ENCODE assay signal across 8 mouse cellular contexts in the genomic region with DNA sequence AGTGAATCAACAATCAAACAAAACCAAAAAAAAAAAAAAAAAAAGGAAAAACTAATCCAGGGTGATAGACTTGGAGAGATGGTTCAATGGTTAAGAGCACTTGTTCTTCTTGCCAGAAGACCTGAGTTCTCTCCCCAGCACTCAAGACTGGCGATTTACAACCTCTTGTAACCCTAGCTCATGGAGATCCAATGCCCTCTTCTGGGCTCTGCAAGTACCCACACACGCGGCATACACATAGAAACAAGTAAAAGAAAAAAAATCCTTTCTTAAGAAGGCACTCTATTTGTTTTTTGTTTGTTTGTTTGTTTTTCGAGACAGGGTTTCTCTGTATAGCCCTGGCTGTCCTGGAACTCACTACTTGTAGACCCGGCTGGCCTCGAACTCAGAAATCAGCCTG. TPM values are rescaled to one million over a fixed set of nuclear protein-coding genes. Genes with fewer than 3 reads are reported as not detected.
DNase-seq lines count a peak whose midpoint lies in the region; ATAC-seq lines count a peak whose summit lies in the region.

No protein-coding gene starts in this region.

- DNase-seq in forebrain, embryonic 10.5 days (ENCODE audit: extremely low spot score, low spot score): no peak
- no peak for DNase-seq in forebrain, embryonic 11.5 days (ENCODE audit: low spot score)
- no peak for DNase-seq in neural tube, embryonic 11.5 days (ENCODE audit: low spot score)
- no peak for DNase-seq in neural tube, embryonic 10.5 days (ENCODE audit: extremely low spot score, low spot score)
- no peak for DNase-seq in cerebellum, adult 8-10 months
- no peak for DNase-seq in frontal cortex, postnatal 25 days (ENCODE audit: low spot score in 2 of 2)

- no peak overlapping the region for H3K4me2 ChIP-seq in forebrain, embryonic 11.5 days (ENCODE audit: low read depth, low read length, severe bottlenecking)
- peak overlapping the region; percentile 34 for H3K4me2 ChIP-seq in neural tube, embryonic 11.5 days (ENCODE audit: low read depth)
- peak overlapping the region; percentile 70 for H3K4me2 ChIP-seq in limb, embryonic 15.5 days
- peak overlapping the region; percentile 66 for H3K4me2 ChIP-seq in stomach, embryonic 16.5 days (ENCODE audit: low read depth, low read length)

- no peaks in the 10 kb centered on the region for H3K9me3 ChIP-seq in forebrain, embryonic 10.5 days
- no peaks in the 10 kb centered on the region for H3K9me3 ChIP-seq in forebrain, embryonic 11.5 days (ENCODE audit: control insufficient read depth, low read length)
- H3K9me3 ChIP-seq in neural tube, embryonic 11.5 days (ENCODE audit: control insufficient read depth, low read length): no peaks in the 10 kb centered on the region
- H3K9me3 ChIP-seq in limb, embryonic 15.5 days: no peaks in the 10 kb centered on the region
- no peaks in the 10 kb centered on the region for H3K9me3 ChIP-seq in stomach, embryonic 16.5 days (replicated peaks; ENCODE audit: control insufficient read depth, low read length)

- 85% methylated on average over 6 of the region's 6 CpGs for WGBS in forebrain, embryonic 10.5 days
- WGBS in forebrain, embryonic 11.5 days: 89% methylated on average over 6 of the region's 6 CpGs
- 87% methylated on average over 6 of the region's 6 CpGs for WGBS in neural tube, embryonic 11.5 days
- 88% methylated on average over 6 of the region's 6 CpGs for WGBS in limb, embryonic 15.5 days
- 86% methylated on average over 6 of the region's 6 CpGs for WGBS in stomach, embryonic 16.5 days

- no peaks in the 10 kb centered on the region for H3K27me3 ChIP-seq in forebrain, embryonic 10.5 days (ENCODE audit: poor library complexity, severe bottlenecking)
- H3K27me3 ChIP-seq in forebrain, embryonic 11.5 days (ENCODE audit: control insufficient read depth, insufficient read depth, low read length): no peaks in the 10 kb centered on the region
- H3K27me3 ChIP-seq in neural tube, embryonic 11.5 days (ENCODE audit: control insufficient read depth, insufficient read depth, low read length): no peaks in the 10 kb centered on the region
- no peaks in the 10 kb centered on the region for H3K27me3 ChIP-seq in limb, embryonic 15.5 days
- no peaks in the 10 kb centered on the region for H3K27me3 ChIP-seq in stomach, embryonic 16.5 days (ENCODE audit: control insufficient read depth, insufficient read depth, low read length)

- peak overlapping the region; percentile 89 for H3K4me3 ChIP-seq in forebrain, embryonic 10.5 days
- H3K4me3 ChIP-seq in forebrain, embryonic 11.5 days (ENCODE audit: low read depth, low read length): no peak overlapping the region
- no peak overlapping the region for H3K4me3 ChIP-seq in neural tube, embryonic 11.5 days (ENCODE audit: low read depth, low read length)
- peak overlapping the region; percentile 69 for H3K4me3 ChIP-seq in limb, embryonic 15.5 days
- H3K4me3 ChIP-seq in stomach, embryonic 16.5 days (replicated peaks; ENCODE audit: low read length): peak overlapping the region; percentile 84; the same call in 1 of the 2 replicates

- 0 out of 2 replicates have a peak overlapping the region, but pooled peaks have one; percentile 88 for H3K27ac ChIP-seq in forebrain, embryonic 10.5 days
- H3K27ac ChIP-seq in forebrain, embryonic 11.5 days (ENCODE audit: low read depth, low read length): no peak overlapping the region
- H3K27ac ChIP-seq in neural tube, embryonic 11.5 days (ENCODE audit: low read depth, low read length): no peak overlapping the region
- H3K27ac ChIP-seq in limb, embryonic 15.5 days: peak overlapping the region; percentile 86
- peak overlapping the region; percentile 74 for H3K27ac ChIP-seq in stomach, embryonic 16.5 days (ENCODE audit: low read length)

- H3K9ac ChIP-seq in forebrain, embryonic 11.5 days (ENCODE audit: low read length): no peak overlapping the region
- H3K9ac ChIP-seq in neural tube, embryonic 11.5 days (ENCODE audit: low read length): no peak overlapping the region
- H3K9ac ChIP-seq in limb, embryonic 15.5 days: no peak overlapping the region
- peak overlapping the region; percentile 54 for H3K9ac ChIP-seq in stomach, embryonic 16.5 days (ENCODE audit: low read length)

- no peak for ATAC-seq in forebrain, embryonic 11.5 days (replicated peaks; ENCODE audit: low FRiP score)
- ATAC-seq in neural tube, embryonic 11.5 days (ENCODE audit: insufficient read depth, low FRiP score, low TSS enrichment): no peak
- ATAC-seq in limb, embryonic 15.5 days (ENCODE audit: insufficient number of reproducible peaks, low FRiP score, low TSS enrichment, low read depth): no peak
- ATAC-seq in stomach, embryonic 16.5 days (ENCODE audit: insufficient read depth, low FRiP score): no peak

- peaks cover 18% of the 10 kb centered on the region for H3K36me3 ChIP-seq in forebrain, embryonic 10.5 days (replicated peaks)
- H3K36me3 ChIP-seq in forebrain, embryonic 11.5 days (ENCODE audit: control insufficient read depth, insufficient read depth, low read length): no peaks in the 10 kb centered on the region
- peaks cover 4% of the 10 kb centered on the region; the same call in 1 of the 2 replicates for H3K36me3 ChIP-seq in neural tube, embryonic 11.5 days (ENCODE audit: control insufficient read depth, insufficient read depth, low read length)
- H3K36me3 ChIP-seq in limb, embryonic 15.5 days: peaks cover 19% of the 10 kb centered on the region
- H3K36me3 ChIP-seq in stomach, embryonic 16.5 days (ENCODE audit: control insufficient read depth, insufficient read depth, low read length): 0 out of 2 replicates have a peak, but pooled peaks cover 3% of the 10 kb centered on the region

- peaks cover 19% of the 10 kb centered on the region for H3K4me1 ChIP-seq in forebrain, embryonic 10.5 days
- 0 out of 2 replicates have a peak, but pooled peaks cover 2% of the 10 kb centered on the region for H3K4me1 ChIP-seq in forebrain, embryonic 11.5 days (replicated peaks; ENCODE audit: control insufficient read depth, insufficient read depth, low read length)
- H3K4me1 ChIP-seq in neural tube, embryonic 11.5 days (ENCODE audit: control insufficient read depth, insufficient read depth, low read length): peaks cover 10% of the 10 kb centered on the region
- peaks cover 16% of the 10 kb centered on the region for H3K4me1 ChIP-seq in limb, embryonic 15.5 days
- H3K4me1 ChIP-seq in stomach, embryonic 16.5 days (ENCODE audit: control insufficient read depth, insufficient read depth, low read length): peaks cover 10% of the 10 kb centered on the region

RNA-seq across cellular contexts. Expression of gene Tmub2, which starts 0.8 kb away (rescaled TPM):
- polyA plus RNA-seq in forebrain, embryonic 10.5 days (2016; fragmentation: Nextera tagmentation; extraction: Ambion mirVana): 44.9 and 46.0 TPM in 2 replicates
- polyA plus RNA-seq in forebrain, embryonic 11.5 days (2014; fragmentation: Nextera tagmentation; extraction: Ambion mirVana): 50.0 and 58.5 TPM in 2 replicates
- 61.7 and 64.5 TPM in 2 replicates for polyA plus RNA-seq in neural tube, embryonic 11.5 days (2014; fragmentation: Nextera tagmentation; extraction: Ambion mirVana)
- 53.4 and 53.9 TPM in 2 replicates for polyA plus RNA-seq in limb, embryonic 15.5 days (2015; fragmentation: Nextera tagmentation; extraction: Ambion mirVana)
- 53.0 and 53.4 TPM in 2 replicates for polyA plus RNA-seq in stomach, embryonic 16.5 days (2015; fragmentation: Nextera tagmentation; extraction: Ambion mirVana)

RNA-seq across cellular contexts. Expression of gene Atxn7l3, which starts 12.5 kb away (rescaled TPM):
- polyA plus RNA-seq in forebrain, embryonic 10.5 days (2016; fragmentation: Nextera tagmentation; extraction: Ambion mirVana): 14.1 and 15.6 TPM in 2 replicates
- polyA plus RNA-seq in forebrain, embryonic 11.5 days (2014; fragmentation: Nextera tagmentation; extraction: Ambion mirVana): 20.8 and 21.7 TPM in 2 replicates
- polyA plus RNA-seq in neural tube, embryonic 11.5 days (2014; fragmentation: Nextera tagmentation; extraction: Ambion mirVana): 18.8 and 20.0 TPM in 2 replicates
- polyA plus RNA-seq in limb, embryonic 15.5 days (2015; fragmentation: Nextera tagmentation; extraction: Ambion mirVana): 15.0 and 18.0 TPM in 2 replicates
- polyA plus RNA-seq in stomach, embryonic 16.5 days (2015; fragmentation: Nextera tagmentation; extraction: Ambion mirVana): 12.2 and 13.2 TPM in 2 replicates

RNA-seq across cellular contexts. Expression of gene Asb16, which starts 15.4 kb away (rescaled TPM):
- polyA plus RNA-seq in forebrain, embryonic 10.5 days (2016; fragmentation: Nextera tagmentation; extraction: Ambion mirVana): 0.05 and 0.06 TPM in 2 replicates
- not detected in 2 replicates for polyA plus RNA-seq in forebrain, embryonic 11.5 days (2014; fragmentation: Nextera tagmentation; extraction: Ambion mirVana)
- polyA plus RNA-seq in neural tube, embryonic 11.5 days (2014; fragmentation: Nextera tagmentation; extraction: Ambion mirVana): not detected in 2 replicates
- polyA plus RNA-seq in limb, embryonic 15.5 days (2015; fragmentation: Nextera tagmentation; extraction: Ambion mirVana): 0.20 and 0.24 TPM in 2 replicates
- polyA plus RNA-seq in stomach, embryonic 16.5 days (2015; fragmentation: Nextera tagmentation; extraction: Ambion mirVana): 0.12 TPM in 1 of 2 replicates, not detected in the other

RNA-seq across cellular contexts. Expression of gene BC030867, which starts 35.2 kb away (rescaled TPM):
- 27.3 TPM in 2 replicates for polyA plus RNA-seq in forebrain, embryonic 10.5 days (2016; fragmentation: Nextera tagmentation; extraction: Ambion mirVana)
- 23.5 and 26.6 TPM in 2 replicates for polyA plus RNA-seq in forebrain, embryonic 11.5 days (2014; fragmentation: Nextera tagmentation; extraction: Ambion mirVana)
- 17.9 and 18.6 TPM in 2 replicates for polyA plus RNA-seq in neural tube, embryonic 11.5 days (2014; fragmentation: Nextera tagmentation; extraction: Ambion mirVana)
- 13.0 and 13.8 TPM in 2 replicates for polyA plus RNA-seq in limb, embryonic 15.5 days (2015; fragmentation: Nextera tagmentation; extraction: Ambion mirVana)
- polyA plus RNA-seq in stomach, embryonic 16.5 days (2015; fragmentation: Nextera tagmentation; extraction: Ambion mirVana): 10.8 and 12.4 TPM in 2 replicates

RNA-seq across cellular contexts. Expression of gene Ubtf, which starts 35.6 kb away (rescaled TPM):
- 95.5 and 98.7 TPM in 2 replicates for polyA plus RNA-seq in forebrain, embryonic 10.5 days (2016; fragmentation: Nextera tagmentation; extraction: Ambion mirVana)
- 109 and 111 TPM in 2 replicates for polyA plus RNA-seq in forebrain, embryonic 11.5 days (2014; fragmentation: Nextera tagmentation; extraction: Ambion mirVana)
- 86.0 and 93.2 TPM in 2 replicates for polyA plus RNA-seq in neural tube, embryonic 11.5 days (2014; fragmentation: Nextera tagmentation; extraction: Ambion mirVana)
- polyA plus RNA-seq in limb, embryonic 15.5 days (2015; fragmentation: Nextera tagmentation; extraction: Ambion mirVana): 76.0 and 85.7 TPM in 2 replicates
- polyA plus RNA-seq in stomach, embryonic 16.5 days (2015; fragmentation: Nextera tagmentation; extraction: Ambion mirVana): 70.5 and 71.4 TPM in 2 replicates

Comparison
In these comparisons a context has a peak if more than half of its experiments do, and no peak if none do; other contexts are left out.
1. H3K27ac ChIP-seq: peak in forebrain, embryonic 10.5 days (single experiment), limb, embryonic 15.5 days (single experiment) and stomach, embryonic 16.5 days (single experiment); none in forebrain, embryonic 11.5 days (single experiment) and neural tube, embryonic 11.5 days (single experiment).
2. H3K4me3 ChIP-seq: peak in forebrain, embryonic 10.5 days (single experiment), limb, embryonic 15.5 days (single experiment) and stomach, embryonic 16.5 days (single experiment); none in forebrain, embryonic 11.5 days (single experiment) and neural tube, embryonic 11.5 days (single experiment).